In genomic region chr7:132236789-132237188, GRCm38 (mm10) we compare ENCODE assay signal across 20 mouse cellular contexts.
DNase-seq lines count a peak whose midpoint lies in the region; ATAC-seq and TF ChIP-seq lines count a peak whose summit lies in the region.
"Had no signal": no experiment of that assay in that cellular context is flagged by ENCODE, and none has a peak within 500 bp of the region (broad histone marks: within the 10 kb centered on the region; RNA-seq: fewer than 3 reads in every experiment).

No protein-coding gene starts in this region.

- no peak for TF ChIP-seq CTCF in heart, adult 2 months (IDR thresholded peaks at IDR 0.05)

- H3K36me3 ChIP-seq in heart, adult 2 months (ENCODE audit: control insufficient read depth, insufficient read depth, low read length) = peaks cover 10% of the 10 kb centered on the region
- peaks cover 13% of the 10 kb centered on the region for H3K36me3 ChIP-seq in lung, embryonic 16.5 days (ENCODE audit: control insufficient read depth, insufficient read depth, low read length)

- DNase-seq in adrenal gland, adult (ENCODE audit: inconsistent age in 2 of 2, low spot score in 1 of 2) = peak; percentile 34 to 55
- DNase-seq in adrenal gland, adult 18-20 months (ENCODE audit: low spot score in 2 of 2) = no peak
- no peak for DNase-seq in heart, adult 2 months
- DNase-seq in heart, postnatal 36 days = no peak
- DNase-seq in kidney, postnatal 10 days = peak; percentile 54
- no peak for DNase-seq in kidney, adult 8-10 months
- no peak for DNase-seq in lung, adult 18-20 months
- DNase-seq: adrenal gland, postnatal 25 days; cerebellum, adult 9-11 months; liver; thymus, postnatal 14 days had no signal

- H3K9ac ChIP-seq in heart, adult 2 months (ENCODE audit: low read depth, low read length) = no peak overlapping the region
- no peak overlapping the region for H3K9ac ChIP-seq in lung, embryonic 16.5 days (ENCODE audit: low read length)
- H3K9ac ChIP-seq: hindbrain, embryonic 12.5 days; liver, embryonic 15.5 days had no signal

- no peak for TF ChIP-seq POLR2A in heart, adult 2 months (IDR thresholded peaks at IDR 0.05; ENCODE audit: insufficient read depth, low read depth, low read length)

- WGBS in heart, adult 2 months = 45% methylated on average over 8 of the region's 8 CpGs
- 49% methylated on average over 8 of the region's 8 CpGs for WGBS in lung, embryonic 16.5 days

- no peaks in the 10 kb centered on the region for H3K79me2 ChIP-seq in heart, adult 2 months (replicated peaks; ENCODE audit: control insufficient read depth, insufficient read depth, low read length)

- ATAC-seq in lung, embryonic 16.5 days (ENCODE audit: low read depth) = 0 out of 2 replicates have a peak, but pooled peaks have one; percentile 11
- ATAC-seq: activated CD4-positive, CD25-positive, alpha-beta regulatory T cell, adult 4 months; inflammation-experienced regulatory T-cells, adult 6 months had no signal

- intact Hi-C loops in heart, adult 2 months (cut with DNase I) = loop anchor here (2.0 kb wide), 1 partner anchor 102 kb away; no protein-coding TSS in a partner anchor
- intact Hi-C loops in heart, postnatal 36 days (cut with DNase I) = loop anchor here (5.0 kb wide), 1 partner anchor 186 kb away; no protein-coding TSS in a partner anchor

- H3K4me1 ChIP-seq in heart, adult 2 months (ENCODE audit: control insufficient read depth, insufficient read depth, low read length) = peaks cover 21% of the 10 kb centered on the region
- peaks cover 24% of the 10 kb centered on the region for H3K4me1 ChIP-seq in lung, embryonic 16.5 days (replicated peaks; ENCODE audit: control insufficient read depth, insufficient read depth, low read length)
- H3K4me1 ChIP-seq: liver, embryonic 15.5 days had no signal

- TF ChIP-seq EP300 in heart, adult 2 months (IDR thresholded peaks at IDR 0.05; ENCODE audit: insufficient read depth, low read depth, low read length) = no peak

- H3K4me2 ChIP-seq in lung, embryonic 16.5 days (ENCODE audit: low read depth, low read length) = no peak overlapping the region
- H3K4me2 ChIP-seq: heart, embryonic 11.5 days; hindbrain, embryonic 12.5 days; liver, embryonic 15.5 days; midbrain, embryonic 11.5 days had no signal

- H3K27ac ChIP-seq in heart, adult 2 months = peak overlapping the region; percentile 66
- H3K27ac ChIP-seq in lung, embryonic 16.5 days (ENCODE audit: low read length) = no peak overlapping the region; the same call in 1 of the 2 replicates
- H3K27ac ChIP-seq: embryonic facial prominence, embryonic 10.5 days; hindbrain, embryonic 12.5 days; limb, embryonic 10.5 days; liver, embryonic 15.5 days had no signal

- no peak overlapping the region for H3K4me3 ChIP-seq in heart, adult 2 months
- H3K4me3 ChIP-seq in lung, embryonic 16.5 days (ENCODE audit: low read length) = no peak overlapping the region
- H3K4me3 ChIP-seq: embryonic facial prominence, embryonic 10.5 days; hindbrain, embryonic 12.5 days; limb, embryonic 10.5 days; liver, embryonic 15.5 days had no signal

- H3K27me3 ChIP-seq in heart, adult 2 months (ENCODE audit: control insufficient read depth, insufficient read depth, low read length) = no peaks in the 10 kb centered on the region
- H3K27me3 ChIP-seq in lung, embryonic 16.5 days (ENCODE audit: control insufficient read depth, insufficient read depth, low read depth, low read length) = no peaks in the 10 kb centered on the region
- H3K27me3 ChIP-seq: hindbrain, embryonic 12.5 days; liver, embryonic 15.5 days had no signal

- no peaks in the 10 kb centered on the region for H3K9me3 ChIP-seq in lung, embryonic 16.5 days (ENCODE audit: control insufficient read depth, low read length)
- H3K9me3 ChIP-seq: embryonic facial prominence, embryonic 10.5 days; hindbrain, embryonic 12.5 days; limb, embryonic 10.5 days; liver, embryonic 15.5 days had no signal

Comparison
In these comparisons a context has a peak if more than half of its experiments do, and no peak if none do; other contexts are left out.
1. DNase-seq: peak in adrenal gland, adult (2 of 2) and kidney, postnatal 10 days (single experiment); none in adrenal gland, adult 18-20 months (0 of 2), heart, adult 2 months (0 of 2), heart, postnatal 36 days (0 of 2), kidney, adult 8-10 months (0 of 2) and lung, adult 18-20 months (0 of 2).